Mouse (Mus musculus): Measurements from ENCODE around the gene Dach2.

DNA sequence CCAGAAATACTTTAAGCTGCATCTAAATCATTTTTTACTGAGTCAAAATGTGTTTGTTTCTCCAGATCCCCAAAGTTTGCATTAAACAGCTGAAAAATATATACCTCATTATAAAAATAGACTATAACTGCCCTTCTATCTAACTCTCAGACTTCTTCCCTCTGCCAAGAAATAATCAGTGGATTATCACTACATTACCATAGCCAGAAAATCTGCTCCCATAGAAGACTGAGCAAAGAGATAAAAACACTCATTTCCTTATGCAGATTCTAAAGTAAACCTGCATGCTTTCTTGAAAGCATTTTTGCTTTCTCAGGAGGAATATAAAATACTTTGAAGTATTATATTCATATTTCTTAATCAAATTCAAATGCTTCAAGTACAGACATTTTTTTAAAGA lies 368.8 kb downstream of the Dach2 start:
- TF ChIP-seq E2F4 (IDR thresholded peaks at IDR 0.05; ENCODE audit: insufficient read depth) (no peak), MYOG (IDR thresholded peaks at IDR 0.05; ENCODE audit: control insufficient read depth in 1 of 3, insufficient read depth in 1 of 3, insufficient read length in 2 of 3, low read depth in 2 of 3) (no peak), POLR2A (IDR thresholded peaks at IDR 0.05; ENCODE audit: insufficient read length, low read depth) (no peak), POLR2AphosphoS2 (IDR thresholded peaks at IDR 0.05; ENCODE audit: insufficient read length, low read depth) (no peak), USF1 (IDR thresholded peaks at IDR 0.05; ENCODE audit: low read depth) (no peak)
